Mouse (Mus musculus): ENCODE measurements around the gene Gpr61.
A peak's percentile ranks its signal among the peaks of the same experiment; 100 is the strongest.

The Gpr61 gene

DNA sequence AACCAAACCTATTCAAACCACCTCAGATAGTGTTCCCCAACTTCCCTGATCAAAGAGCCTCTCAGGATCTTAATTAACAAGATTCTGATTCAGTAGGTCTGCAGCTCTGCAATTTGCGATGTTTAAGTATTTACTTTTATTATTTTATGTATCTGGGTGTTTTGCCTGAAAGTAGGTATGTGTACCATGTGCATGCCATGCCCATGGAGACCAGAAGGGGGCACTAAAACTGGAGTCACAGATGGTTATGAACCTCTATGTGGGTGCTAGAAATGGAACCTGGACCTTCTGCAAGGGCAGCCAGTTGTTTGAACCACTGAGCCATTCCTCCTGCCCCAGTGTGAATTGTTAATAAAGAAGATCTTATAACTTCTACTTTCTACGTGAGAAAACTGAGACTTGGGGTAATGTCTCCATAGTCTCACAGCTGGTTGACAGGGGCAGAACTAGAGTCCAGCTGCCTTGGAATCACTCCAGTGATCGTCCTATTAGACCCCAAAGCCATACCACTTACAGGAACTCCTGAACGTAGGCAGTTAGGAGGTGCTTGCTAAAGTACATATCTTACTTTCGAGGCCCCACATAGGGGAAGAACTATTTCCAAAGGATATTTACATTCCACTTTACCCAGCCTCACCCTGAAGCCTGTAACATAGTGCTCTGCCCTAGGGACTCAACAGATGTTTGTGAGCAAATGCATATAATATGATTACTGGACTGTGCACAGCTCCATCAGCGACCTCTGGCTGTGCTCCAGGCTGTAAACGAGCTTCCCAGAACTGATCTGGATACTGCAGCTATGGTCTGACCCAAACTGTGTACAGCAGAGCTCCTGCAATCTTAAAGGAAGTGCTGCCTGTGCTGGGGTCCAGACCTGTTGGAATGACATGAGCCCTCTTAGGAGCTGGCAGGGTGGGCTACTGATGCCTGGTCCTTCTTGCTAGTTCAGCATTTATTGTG is 24.4 kb upstream of the Gpr61 start:
- no peak for DNase-seq (ENCODE audit: low spot score in 2 of 2)

DNA sequence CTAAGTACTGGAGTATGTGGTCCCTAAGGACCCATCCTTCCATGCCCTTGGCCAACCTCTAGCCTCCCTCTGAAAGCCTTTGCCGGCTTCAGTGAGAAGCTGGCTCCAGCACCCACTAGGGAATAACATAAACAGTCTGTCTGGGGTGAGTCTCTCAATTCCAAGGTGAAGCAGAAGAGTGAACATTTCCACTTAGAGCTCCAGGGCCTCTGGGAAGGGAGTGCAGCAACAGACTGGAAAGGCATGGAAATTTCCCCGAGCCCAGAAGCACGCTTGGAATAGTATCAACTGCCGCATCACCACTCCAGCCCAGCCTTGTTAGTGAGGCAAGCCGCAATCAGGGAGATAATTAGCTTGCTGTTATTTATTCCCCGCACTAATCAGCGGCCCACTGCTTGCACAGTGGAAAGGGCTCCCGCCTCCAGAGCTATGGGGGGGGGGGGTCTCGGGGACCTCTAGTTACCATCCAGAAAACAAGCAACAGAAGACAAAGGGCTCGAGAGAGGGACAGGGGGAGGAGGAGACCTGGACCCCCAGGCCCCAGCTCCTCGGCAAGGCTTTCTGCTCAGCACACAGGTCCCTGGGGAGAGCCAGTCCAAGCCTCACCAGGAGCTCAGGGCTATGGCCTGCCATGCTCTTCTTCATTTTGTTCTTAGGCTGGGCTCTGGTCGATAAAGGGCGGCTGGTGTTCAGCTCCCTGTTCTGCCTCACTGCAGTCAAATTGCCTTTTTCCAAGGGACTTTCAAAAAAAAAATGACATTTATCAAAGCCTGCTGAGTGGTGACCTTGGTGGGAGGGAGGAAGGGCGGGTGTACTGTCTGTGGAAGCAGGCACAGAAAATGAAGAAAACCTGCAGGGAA is 20.2 kb upstream of the Gpr61 start:
- DNase-seq (ENCODE audit: low spot score in 2 of 2): peak in 1 of 2 experiments; percentile 52

DNA sequence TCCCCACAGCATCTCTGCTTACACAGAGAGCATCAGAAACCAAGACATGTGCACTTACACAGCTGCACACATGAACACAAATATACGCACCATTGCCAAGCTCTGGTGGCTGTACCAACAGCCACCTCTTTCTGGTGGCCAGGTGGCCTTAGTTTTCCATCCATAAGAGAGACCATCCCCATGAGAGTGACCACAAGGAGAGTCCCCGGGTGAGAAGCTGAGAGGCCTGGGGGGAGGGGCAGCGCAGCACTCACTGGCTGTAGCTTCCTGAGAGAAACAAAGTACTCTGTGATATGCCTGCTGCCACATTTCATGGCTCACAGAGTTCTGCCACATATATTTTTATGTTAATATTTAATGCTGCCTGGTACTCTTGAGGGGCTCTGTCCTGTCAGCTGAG is 14.5 kb upstream of the Gpr61 start:
- DNase-seq (ENCODE audit: low spot score in 2 of 2): no peak

DNA sequence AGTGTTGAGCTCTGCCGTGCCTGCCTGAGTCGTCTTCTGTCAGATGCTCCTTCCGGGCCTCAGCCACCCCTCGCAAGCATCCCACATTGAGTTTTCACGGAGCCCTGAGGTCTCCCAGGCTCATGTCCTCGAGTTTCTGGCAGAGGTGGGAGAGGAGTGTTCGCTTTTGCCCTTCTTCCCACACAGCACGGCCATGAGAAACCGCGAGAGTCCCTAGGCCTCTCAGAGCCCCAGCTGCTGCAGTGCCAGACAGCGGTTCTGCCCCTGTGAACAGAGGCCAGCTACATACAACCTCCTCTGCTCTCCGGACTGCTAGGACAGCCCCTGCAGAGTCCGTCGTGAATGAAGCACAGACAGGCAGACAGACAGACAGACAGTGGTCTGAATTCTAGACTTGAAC is 12.8 kb upstream of the Gpr61 start:
- no peak for DNase-seq (ENCODE audit: low spot score in 2 of 2)

DNA sequence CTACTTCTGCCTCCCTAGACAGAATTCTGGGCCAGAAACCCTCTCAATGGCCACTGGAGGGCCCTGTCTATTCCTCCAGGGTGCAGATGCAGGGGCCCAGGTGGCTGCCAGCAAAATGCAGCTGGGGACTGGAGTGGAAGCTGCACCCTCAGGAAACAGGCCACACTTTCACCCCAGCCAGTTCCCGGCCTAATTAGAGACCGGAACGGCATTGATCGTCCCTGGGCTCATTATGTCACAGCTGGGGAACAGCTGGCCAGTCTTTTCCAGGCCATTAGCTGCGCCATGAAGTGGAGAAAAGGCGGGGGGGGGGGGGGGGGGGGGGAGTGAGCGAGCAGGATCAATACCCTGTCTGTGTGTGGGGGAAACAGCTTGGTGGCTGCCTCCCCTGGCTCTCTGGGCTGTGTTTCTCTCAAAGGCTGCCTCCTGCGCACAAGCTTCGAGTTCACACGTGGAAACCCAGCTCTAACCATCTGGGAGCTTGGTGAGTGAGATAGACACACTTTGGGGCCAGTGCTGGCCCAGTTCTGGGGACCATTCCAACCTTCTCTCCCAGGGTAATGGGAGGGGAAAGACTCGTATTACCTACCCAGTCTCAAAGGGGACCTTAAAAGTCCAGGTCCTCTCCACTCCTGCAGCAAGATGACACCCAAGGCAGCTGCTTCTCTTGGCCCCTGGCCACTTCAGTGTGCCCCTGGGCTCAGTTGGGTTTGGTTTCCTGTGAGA is 12.0 kb upstream of the Gpr61 start:
- peak in 1 of 2 experiments; percentile 17 for DNase-seq (ENCODE audit: low spot score in 2 of 2)

DNA sequence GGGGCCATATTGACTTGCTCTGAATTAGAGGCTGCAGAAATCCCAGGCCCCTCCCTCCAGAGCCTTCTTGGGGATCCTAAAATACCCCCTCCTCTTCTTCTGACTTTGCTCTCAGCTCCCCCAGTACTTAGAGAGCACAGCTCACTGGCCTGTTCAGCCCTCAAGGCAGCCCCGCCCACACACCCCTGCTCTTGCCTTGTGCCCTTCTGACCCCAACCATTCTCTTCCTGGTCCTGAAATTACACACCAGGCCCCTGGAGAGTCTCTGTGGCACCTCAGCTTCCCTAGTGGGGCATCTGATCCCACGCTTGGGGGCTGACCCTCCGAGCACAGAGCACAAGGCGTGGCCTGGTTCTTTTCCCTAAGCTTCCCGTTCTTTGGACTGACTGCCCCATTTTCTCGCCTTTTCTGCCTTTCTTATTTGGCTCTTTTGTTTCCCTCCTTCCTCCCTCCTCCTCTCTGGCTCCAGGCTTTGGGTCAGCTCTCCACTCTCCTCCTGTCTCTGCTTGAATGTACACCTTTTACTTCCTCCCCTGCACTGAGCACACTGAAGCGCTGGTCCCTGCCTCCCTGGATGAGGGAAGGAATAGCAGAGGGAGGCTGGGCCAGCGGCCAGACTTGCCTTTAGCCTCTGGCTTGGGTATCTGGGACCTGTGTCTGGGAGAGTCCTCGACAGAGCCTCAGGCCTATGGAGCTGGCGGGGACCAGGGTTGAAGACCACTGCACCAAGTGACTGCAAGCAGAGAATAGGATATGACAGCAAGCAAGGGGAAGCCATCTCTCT is 11.0 kb upstream of the Gpr61 start:
- DNase-seq (ENCODE audit: low spot score in 2 of 2): no peak

DNA sequence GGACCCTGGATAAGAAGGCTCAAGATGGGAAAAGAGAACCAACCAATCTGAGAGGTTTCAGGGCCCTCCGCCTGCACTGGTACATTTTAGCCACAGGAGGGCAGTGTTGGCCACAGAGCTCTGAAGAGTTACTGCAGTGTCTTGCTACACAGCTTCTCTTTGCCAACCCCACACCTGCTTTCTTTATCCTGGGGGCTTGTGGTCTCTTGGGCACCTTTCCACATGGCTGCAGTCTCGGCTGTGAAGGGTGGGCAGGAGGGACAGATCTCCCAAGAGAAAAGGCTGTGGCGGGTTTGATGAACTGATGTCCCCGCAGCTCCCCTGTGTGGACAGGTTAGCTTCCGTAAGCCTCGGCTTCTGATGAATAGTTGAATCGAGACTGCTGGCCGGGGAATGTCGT is 10.1 kb upstream of the Gpr61 start:
- peak; percentile 79 to 85 for DNase-seq (ENCODE audit: low spot score in 2 of 2)

DNA sequence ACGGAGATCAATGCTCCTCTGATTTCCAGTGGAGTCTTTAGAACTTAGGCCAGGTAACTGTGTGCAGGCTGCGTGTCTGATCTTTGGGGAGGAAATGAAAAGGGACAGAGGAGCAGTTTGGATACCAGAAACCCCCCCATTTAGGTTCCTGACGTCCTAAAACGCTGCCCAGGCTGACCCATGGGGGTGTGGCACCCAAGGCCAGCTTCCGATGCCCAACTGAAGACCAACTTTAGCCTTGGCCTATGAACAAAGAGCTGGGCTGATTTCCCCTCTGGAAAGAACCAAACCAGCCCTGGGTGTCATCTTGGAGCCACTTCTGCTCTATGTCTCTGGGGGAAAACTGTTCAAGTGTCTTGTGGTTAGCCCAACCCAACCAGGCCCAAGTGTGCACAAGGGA is 9.4 kb upstream of the Gpr61 start:
- no peak for DNase-seq (ENCODE audit: low spot score in 2 of 2)

DNA sequence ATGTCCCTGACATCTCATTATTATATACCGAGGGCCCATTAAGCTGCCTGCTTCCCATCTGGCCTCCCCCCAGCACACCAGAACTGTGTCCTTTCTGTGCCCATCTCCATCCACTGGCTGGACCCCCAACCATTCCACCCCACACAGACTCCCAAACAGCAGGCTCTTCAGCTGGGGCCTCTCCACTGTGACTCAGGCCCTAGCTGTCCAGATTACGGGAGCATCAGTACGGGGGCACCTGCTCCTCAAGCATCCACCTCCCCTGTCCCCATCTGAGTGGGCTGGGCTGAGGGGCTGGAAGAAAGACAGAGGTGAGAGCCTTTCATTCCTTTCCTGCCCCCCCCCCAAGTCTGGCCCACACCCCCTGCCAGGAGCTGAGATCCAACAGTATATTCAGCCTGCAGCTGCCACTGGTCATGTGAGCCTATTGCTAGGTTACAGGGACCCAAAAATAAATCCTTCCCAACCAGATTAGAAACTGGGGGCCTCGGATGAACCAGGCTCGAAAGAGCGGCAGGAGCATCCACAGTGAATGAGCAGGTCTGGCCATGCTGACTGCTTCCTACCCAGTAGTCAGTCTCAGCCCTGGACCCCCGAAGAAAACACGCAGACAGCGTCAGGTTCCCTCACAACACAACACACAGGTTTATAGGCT is 3.8 kb upstream of the Gpr61 start:
- DNase-seq (ENCODE audit: low spot score in 2 of 2): peak in 1 of 2 experiments; percentile 60

DNA sequence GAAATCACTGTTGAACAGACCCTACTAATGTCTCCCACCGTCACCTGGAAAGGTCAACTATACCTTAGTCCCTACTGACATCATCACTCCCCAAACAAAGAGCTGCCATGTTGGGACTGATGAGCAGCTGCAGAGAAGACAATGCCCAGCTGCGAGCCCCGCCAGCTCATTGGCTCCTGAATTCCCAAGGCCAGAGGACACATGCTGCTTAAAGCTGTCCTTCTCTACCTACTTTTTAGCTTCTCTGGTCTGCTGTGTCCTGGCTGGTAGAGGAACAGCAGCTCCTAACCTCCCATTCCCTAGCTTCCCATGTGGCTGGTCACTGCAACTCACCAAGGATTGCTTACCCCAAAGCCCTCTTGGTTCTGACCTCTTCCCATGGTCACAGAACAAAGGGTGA is 2.4 kb downstream of the Gpr61 start:
- no peak for DNase-seq (ENCODE audit: low spot score in 2 of 2)

DNA sequence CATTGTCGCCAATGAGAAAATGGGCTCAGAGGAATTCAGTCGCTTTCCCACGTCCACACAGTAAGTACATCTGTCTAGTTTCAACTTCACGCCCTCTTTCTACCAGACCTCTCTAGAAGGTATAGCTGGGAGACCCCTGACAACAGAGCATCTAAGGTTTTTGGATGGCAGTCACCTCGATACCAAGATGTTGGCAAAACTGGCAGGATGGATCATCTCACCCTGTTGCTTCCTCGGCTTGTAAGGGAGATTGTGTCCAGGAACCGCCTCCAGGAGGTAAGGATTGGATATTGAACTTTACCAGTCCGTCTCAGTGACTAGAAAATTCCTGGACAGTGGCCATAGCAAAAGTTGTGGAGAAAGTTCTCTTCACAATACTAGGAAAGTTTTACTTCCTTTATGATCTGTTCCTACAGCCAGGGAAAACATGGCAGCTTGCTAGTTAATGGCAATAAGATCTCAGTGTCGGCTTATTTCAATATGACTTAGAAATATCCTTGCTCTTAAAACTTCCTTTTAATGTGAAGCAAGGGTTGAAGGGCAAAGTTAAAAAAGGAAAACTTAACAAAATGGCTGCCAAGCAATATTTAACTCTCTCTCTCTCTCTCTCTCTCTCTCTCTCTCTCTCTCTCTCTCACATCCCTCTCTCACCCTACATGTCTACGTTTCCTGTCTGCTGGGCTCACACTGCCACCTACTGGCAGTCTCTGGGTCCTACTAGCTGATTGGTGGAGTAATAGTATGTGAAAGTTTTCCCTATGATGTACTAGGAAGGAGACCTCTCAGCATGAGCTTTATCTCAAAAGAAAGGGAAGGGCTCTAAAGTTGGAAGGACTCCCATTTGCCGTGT is 7.1 kb downstream of the Gpr61 start:
- DNase-seq (ENCODE audit: low spot score in 2 of 2): peak; percentile 80 to 90

DNA sequence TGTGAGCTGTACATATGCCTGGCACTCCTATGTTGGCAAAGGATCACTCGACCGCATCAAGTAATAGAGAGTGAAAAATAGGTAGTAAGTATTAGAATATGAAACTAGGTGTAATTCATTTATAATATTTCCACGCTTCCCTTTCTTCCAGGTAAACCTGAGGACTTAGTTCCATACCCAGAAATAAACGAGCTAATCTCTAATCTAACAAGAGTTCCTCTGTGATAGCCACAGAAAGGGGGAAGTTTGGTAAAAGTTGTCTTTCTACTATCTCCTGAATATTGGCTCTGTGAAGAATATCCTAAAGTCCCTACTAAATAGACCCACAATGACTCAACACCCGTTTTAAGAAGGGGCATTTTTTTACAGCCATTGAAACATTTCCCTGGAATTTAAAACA is 8.0 kb downstream of the Gpr61 start:
- no peak for DNase-seq (ENCODE audit: low spot score in 2 of 2)

DNA sequence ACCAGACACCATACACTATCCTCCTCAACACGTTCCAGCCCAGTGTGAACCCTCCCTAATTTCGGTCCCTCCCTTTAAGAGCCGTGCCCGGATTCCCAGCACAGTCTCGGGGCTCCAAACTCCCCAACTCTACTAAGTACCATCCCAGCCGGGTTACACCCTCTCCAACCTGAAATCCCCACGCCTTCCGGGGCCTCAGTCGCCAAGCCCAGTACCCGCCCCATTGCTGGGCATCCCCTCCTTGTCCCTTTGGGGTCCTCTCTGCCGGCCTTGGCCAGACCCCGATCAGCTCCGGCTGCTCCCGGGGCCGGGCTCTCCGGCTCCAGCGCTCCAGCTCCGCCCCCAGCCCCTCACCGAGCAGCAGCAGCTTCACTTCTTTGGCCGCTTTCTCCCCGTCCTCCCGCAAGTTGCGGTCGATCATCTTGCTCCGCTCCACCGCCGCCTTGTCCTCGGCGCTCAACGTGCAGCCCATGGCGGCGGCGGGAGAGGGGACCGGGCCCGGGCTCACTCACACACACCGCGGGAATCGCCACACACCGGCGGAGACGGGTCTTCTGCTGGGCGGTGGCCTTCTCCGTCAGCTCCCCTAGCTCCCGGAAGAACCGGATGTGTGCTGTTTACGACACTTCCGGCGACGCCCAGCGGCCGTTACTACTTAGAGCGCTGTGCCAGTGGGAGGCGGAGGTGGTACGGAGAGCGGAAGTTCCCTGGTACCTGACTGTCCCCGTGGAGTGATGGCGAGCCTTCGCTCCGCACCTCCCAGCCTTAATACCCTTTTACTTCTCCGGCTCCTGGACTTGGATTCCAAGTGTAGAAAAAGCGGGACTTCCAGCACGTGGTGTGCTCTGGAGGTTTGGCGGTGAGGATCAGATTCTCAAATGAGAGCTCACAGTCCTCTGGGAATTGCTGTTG is 8.9 kb downstream of the Gpr61 start, which contains the start of gene Gnai3:
TSS of gene Gnai3 (minus strand) at position 613 of the 912 bp plus-strand sequence.
- DNase-seq (ENCODE audit: low spot score in 2 of 2): peak; percentile 76 to 79

DNA sequence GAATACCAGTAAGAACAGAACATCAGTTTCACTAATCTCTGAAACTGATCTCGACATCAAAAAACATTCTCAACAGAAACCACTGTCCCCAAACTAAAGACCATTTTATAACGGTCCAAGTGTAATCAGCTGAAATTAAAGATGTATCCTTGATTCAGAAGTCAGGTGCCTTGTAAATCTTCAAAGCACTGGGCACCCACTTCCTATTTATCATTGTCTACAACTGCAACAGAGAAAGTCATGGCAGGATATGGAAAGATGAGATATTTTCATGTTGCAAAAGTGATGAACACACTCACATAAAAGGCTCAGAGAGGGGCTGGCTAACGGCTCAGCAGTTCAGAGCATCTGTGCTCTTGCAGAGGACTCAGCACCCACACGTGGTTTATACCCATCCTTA is 13.9 kb downstream of the Gpr61 start:
- no peak for DNase-seq (ENCODE audit: low spot score in 2 of 2)

DNA sequence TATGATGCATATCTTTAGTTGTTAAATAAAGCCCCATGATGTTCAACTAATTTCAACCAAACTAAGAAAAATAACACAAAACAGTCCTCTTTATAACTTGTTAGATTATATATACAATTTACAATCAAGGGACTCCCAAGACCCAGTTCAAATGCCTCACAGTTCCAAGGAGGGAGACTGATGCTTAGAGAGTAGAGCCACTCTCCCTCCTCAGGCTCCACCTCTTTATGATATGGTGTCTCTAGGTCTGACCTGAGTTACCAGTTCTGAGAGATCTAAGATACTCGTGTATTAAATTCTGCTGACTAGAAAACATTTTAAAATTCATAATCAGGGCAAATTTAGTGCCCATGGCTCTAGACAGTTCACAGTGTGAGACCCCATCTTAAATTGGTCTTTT is 15.6 kb downstream of the Gpr61 start:
- DNase-seq (ENCODE audit: low spot score in 2 of 2): no peak

DNA sequence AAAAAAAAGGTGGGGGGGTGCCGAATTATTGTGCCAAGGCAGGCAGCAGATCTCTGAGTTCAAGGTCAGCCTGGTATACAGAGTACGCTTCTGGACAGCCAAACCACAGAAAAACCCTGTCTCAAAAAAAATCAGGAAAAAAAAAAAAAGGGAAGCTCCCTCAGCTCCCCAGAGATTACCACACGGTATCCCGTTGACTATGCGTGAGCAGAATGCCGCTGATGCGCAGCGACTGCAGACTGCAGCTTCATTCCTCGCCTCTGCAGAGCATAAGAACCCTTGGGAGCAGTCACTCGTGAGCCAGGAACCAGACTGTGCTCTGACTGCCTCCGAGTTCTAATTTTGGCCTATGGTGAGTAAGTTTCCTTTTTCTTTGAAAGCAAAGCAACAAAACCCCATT is 20.0 kb downstream of the Gpr61 start:
- DNase-seq (ENCODE audit: low spot score in 2 of 2): peak in 1 of 2 experiments; percentile 47

DNA sequence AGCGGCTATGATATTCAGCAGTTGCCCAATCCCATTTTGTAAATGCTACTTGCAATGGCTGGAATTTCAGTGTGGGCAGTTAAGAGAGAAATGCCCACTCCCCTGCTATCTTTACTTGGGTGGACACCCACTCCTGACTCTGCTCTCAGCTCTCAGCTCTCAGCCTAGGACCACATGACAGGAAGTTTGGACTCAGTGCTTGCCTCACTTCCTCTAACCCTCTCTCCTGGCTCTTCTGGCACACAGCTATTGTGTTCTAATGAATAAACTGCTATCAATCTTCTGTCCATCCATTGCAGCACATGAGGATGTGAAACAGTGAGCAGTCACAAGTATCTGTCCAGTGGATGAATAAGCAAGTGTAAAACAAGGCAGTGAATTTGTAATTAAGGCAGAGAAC is 22.2 kb downstream of the Gpr61 start:
- DNase-seq (ENCODE audit: low spot score in 2 of 2): no peak

DNA sequence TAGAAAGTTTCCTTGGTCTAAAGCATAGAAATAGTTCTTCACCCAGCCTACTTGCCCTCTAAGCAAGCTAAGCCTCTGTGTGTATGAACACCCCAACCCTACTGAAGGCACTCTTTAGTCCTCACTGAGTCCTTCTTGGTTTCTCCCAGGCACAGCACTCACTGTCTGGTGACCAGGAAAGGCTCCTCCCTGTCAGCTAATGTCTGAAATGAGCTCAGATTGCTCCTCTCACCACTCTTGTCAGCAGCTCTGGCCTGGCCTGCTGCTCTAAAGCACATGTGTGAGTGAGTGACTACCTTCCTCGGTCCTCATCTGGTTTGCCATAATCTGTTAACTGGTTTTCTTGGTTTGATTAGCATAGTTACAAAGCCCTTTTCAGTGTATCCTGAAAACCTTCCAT is 22.9 kb downstream of the Gpr61 start:
- no peak for DNase-seq (ENCODE audit: low spot score in 2 of 2)

DNA sequence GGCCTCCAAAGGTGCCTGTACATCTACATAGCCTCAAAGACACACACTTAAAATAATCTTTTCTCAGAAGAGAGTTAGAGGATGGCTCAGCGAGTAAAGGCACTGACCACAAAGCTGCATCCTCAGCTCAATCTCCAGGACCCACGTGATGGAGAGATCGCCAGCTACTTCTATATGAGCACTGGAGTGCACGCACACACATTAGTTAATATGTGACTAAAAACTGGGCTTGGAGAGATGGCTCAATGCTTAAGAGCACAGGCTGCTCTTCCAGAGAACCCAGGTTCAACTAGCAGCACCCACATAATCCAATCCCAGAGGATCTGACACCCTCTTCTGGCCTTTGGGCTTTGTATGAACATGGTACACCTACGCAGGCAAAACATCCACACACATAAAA is 23.5 kb downstream of the Gpr61 start:
- no peak for DNase-seq (ENCODE audit: low spot score in 2 of 2)
